Mouse (Mus musculus) G1E (cell line): ENCODE measurements around the gene Ctsa.

Source experiments
- CTCF ChIP-seq: IDR thresholded peaks from 2 replicates; pipeline ENCODE4 v1.5.1; 2012; ENCODE audit warnings: low read depth, low read length, inconsistent platforms, mixed read lengths
- GATA1 ChIP-seq: IDR thresholded peaks from 2 replicates; pipeline ENCODE4 v1.6.1; 2012; ENCODE audit warnings: borderline replicate concordance, low read length, inconsistent platforms, mixed read lengths
- GATA2 ChIP-seq: IDR thresholded peaks from 2 replicates; pipeline ENCODE4 v1.6.1; 2012; ENCODE audit warnings: low read depth, low read length, inconsistent platforms, borderline replicate concordance
- POLR2AphosphoS5 ChIP-seq: IDR thresholded peaks from 2 replicates; pipeline ENCODE4 v1.6.1; 2012; ENCODE audit warnings: low read depth, low read length, inconsistent platforms; ENCODE audit not compliant: insufficient replicate concordance
- TAL1 ChIP-seq: conservative IDR thresholded peaks from 2 replicates; pipeline ENCODE4 v1.6.1; 2012; ENCODE audit warnings: low read depth, low read length, inconsistent platforms, mixed read lengths

- TF ChIP-seq CTCF: no peak
- TF ChIP-seq GATA1: no peak
- TF ChIP-seq TAL1: no peak
- TF ChIP-seq POLR2AphosphoS5: no peak
- no peak for TF ChIP-seq GATA2
Observed at GRCm38 (mm10) chr2:164815821-164816220, 16.9 kb upstream of the Ctsa start.
